Mouse (Mus musculus) CH12F3 (cell line): ENCODE data around the gene Susd2.

Experiments
- in situ Hi-C: fragments of 300-500 bp; cut with MboI; formaldehyde crosslinking; loops from 2 replicates; pipeline ENCODE4 v1.14.3; 2020; ENCODE audit warnings: low sequenced_read_pairs

Gene Susd2

GRCm38 (mm10) chr10:75643741-75644343, at the start of gene Susd2:
Gene Susd2 (minus strand): TSS chr10:75644008.
- in situ Hi-C loops = no loop called here

- in situ Hi-C loops = no loop called here
These were observed 44.8 kb upstream of the Susd2 start for GRCm38 (mm10) chr10:75688598-75688997.

GRCm38 (mm10) chr10:75686724-75687123, 42.9 kb upstream of the Susd2 start:
- in situ Hi-C loops = no loop called here

- in situ Hi-C loops = no loop called here
These were observed 40.5 kb upstream of the Susd2 start for GRCm38 (mm10) chr10:75684035-75685004.

GRCm38 (mm10) chr10:75680574-75681001, 36.8 kb upstream of the Susd2 start:
- in situ Hi-C loops = no loop called here

GRCm38 (mm10) chr10:75679204-75679603, 35.4 kb upstream of the Susd2 start:
- in situ Hi-C loops = no loop called here

GRCm38 (mm10) chr10:75677989-75678388, 34.2 kb upstream of the Susd2 start:
- in situ Hi-C loops = no loop called here

GRCm38 (mm10) chr10:75677571-75677970, 33.8 kb upstream of the Susd2 start:
- in situ Hi-C loops = no loop called here

GRCm38 (mm10) chr10:75676819-75677565, 33.2 kb upstream of the Susd2 start:
- in situ Hi-C loops = no loop called here

GRCm38 (mm10) chr10:75676286-75676685, 32.5 kb upstream of the Susd2 start:
- in situ Hi-C loops = no loop called here

- in situ Hi-C loops = no loop called here
These were observed 31.8 kb upstream of the Susd2 start for GRCm38 (mm10) chr10:75675594-75675993.

- in situ Hi-C loops = no loop called here
These were observed 26.1 kb upstream of the Susd2 start for GRCm38 (mm10) chr10:75669936-75670335.

- in situ Hi-C loops = no loop called here
These were observed 24.1 kb upstream of the Susd2 start for GRCm38 (mm10) chr10:75667911-75668270.

GRCm38 (mm10) chr10:75667115-75667910, 23.5 kb upstream of the Susd2 start:
- in situ Hi-C loops = no loop called here

GRCm38 (mm10) chr10:75666451-75667030, 22.7 kb upstream of the Susd2 start:
- in situ Hi-C loops = no loop called here

GRCm38 (mm10) chr10:75664673-75665270, 21.0 kb upstream of the Susd2 start:
- in situ Hi-C loops = no loop called here

GRCm38 (mm10) chr10:75662575-75662974, 18.8 kb upstream of the Susd2 start:
- in situ Hi-C loops = no loop called here

GRCm38 (mm10) chr10:75661876-75662275, 18.1 kb upstream of the Susd2 start:
- in situ Hi-C loops = no loop called here

- in situ Hi-C loops = no loop called here
These were observed 17.6 kb upstream of the Susd2 start for GRCm38 (mm10) chr10:75661381-75661780.

- in situ Hi-C loops = no loop called here
These were observed 14.0 kb upstream of the Susd2 start for GRCm38 (mm10) chr10:75657772-75658171.
